Mouse (Mus musculus) brain, embryonic 14.5 days (tissue): ENCODE measurements around the gene Stx8.

Source experiments
- CTCF ChIP-seq: fragments of 200-500 bp; IDR thresholded peaks from 2 replicates; pipeline ENCODE4 v1.5.1; 2012; ENCODE audit warnings: inconsistent platforms, mild to moderate bottlenecking, moderate library complexity, borderline replicate concordance; ENCODE audit not compliant: insufficient read depth, insufficient read length; ENCODE audit errors: extremely low read depth
- POLR2A ChIP-seq: fragments of 200-500 bp; IDR thresholded peaks from 2 replicates; pipeline ENCODE4 v1.6.1; 2012; ENCODE audit warnings: mild to moderate bottlenecking, inconsistent platforms, borderline replicate concordance; ENCODE audit not compliant: poor library complexity, insufficient read depth, insufficient read length, severe bottlenecking; ENCODE audit errors: extremely low read depth

DNA sequence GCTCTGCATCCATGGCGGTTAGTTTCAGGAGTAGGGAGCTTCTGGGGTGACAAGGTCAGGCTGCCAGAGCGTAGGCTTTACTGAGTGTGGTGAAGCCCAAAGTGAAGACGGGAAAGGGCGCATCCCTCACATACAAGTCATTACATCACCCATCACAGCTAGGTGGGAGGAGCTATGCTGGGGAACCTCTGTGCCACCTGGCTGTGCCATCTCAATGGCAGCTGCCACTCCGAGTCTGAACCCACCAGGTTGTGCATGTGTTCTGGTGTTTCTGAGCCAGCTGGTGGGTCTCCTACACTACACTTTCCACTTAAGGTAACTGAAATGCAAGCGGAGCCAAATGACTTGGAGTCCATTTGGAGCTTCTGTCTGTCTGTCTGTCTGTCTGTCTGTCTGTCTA is 261.8 kb downstream of the Stx8 start:
- TF ChIP-seq CTCF (no peak), POLR2A (no peak)
